Mouse (Mus musculus): ENCODE results near the gene Dnttip2. TPM values are rescaled to one million over a fixed set of nuclear protein-coding genes. Genes with fewer than 3 reads are reported as not detected.
A peak's percentile ranks its signal among the peaks of the same experiment; 100 is the strongest.
"Not testable (repeated sequence)": the region's sequence is repeated elsewhere in the genome, so short reads cannot be mapped to it uniquely, and the experiment has no call there.

The Dnttip2 gene
- total and polyA plus RNA-seq, 3 experiments, result 2.1 to 63.5 (median 35.4) TPM

DNA sequence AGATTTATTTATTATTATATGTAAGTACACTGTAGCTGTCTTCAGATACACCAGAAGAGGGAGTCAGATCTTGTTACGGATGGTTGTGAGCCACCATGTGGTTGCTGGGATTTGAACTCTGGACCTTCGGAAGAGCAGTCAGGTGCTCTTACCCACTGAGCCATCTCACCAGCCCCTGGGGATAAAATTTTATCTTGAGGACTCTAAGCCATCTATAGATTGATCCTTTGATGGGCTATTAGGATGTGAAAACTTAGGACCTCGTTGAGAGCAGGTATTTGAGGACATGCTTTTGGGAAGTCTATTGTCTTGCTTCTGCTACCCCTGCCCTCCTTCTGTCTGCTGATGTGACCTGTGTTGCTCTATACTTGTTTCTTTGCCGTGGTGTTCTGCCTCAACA, 15.2 kb downstream of the Dnttip2 start:
- not testable (repeated sequence) for DNase-seq

DNA sequence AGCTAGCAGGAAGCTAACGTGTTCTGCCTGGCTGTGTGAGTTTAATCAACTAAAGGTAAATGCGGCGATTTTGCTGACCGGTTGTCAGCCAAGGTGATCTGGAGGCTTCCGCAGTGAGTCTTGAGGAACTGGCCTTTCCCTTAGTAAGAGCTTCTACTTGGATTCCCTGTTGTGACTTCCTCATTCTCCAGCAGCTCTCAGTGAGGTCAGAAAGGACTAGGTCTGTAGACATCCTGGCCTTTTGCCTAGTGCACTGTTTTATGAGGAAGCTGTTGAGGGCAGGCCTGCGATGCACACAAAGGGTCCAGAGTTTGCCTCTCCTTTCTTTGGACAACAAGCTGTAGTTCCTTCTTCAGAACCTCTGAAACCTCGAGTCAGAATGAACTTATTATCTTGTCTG, 16.5 kb downstream of the Dnttip2 start:
- DNase-seq, result no peak

DNA sequence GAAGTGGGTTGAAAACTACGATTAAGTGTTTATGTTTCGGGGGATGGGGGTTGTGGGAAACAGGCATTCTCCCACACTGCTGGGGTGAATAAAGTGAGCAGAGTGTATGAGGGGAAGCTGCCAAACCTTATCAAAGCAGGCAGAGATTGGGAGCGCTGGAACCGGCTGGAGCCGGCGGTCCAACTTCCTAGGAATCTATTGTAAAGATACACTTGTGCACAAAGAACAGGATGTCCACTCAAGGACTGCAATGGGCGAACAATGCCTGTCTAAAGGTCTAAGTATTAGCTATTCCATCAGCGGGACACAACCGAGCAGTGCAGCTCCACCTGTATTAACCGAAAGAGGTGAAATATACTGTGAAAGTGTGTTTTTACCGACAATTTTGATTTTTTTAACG, 17.6 kb downstream of the Dnttip2 start:
- no peak for DNase-seq

DNA sequence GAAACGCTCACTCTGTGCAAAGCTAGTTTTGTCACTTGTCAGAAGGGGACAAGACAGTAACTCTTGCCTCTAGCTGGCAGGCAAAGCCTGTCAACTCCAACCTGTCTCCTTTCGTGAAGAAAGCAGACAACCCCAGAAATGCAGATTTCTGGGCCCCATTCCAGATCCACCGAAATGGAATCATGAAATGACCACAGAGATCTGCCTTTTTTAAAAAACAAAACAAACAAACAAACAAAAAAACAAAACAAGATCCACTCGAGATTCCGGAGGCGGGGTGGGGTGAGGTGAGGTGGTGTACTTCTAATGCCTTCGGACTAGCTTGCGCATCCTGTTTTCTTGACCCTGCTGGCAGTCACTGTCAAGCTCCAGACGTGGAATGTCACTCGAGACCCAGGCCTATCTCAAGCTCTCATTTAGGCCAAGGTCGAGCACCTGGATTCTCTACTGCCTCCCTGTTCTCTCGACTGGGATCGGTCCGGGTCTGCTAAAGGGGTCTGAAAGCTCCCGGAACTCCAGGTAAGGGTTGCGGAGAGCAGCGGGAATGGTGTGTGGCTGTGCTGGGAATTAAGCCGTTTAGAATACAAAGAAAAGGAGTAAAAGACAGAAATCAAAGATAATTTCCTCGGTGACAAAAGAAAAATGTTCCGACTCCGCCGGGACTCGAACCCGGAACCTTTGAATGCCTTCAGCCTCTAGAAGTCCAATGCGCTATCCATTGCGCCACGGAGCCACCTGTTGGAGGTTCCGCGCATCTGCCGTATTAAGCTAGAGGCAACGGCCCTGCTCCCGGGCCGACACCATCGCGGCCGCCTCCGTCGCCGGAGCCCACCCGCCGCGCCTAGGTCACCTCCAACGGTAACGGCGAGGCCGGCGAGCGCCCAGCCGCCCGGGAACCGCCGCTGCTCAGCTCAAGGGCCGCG, 18.4 kb downstream of the Dnttip2 start:
- peak; percentile 96 for DNase-seq

DNA sequence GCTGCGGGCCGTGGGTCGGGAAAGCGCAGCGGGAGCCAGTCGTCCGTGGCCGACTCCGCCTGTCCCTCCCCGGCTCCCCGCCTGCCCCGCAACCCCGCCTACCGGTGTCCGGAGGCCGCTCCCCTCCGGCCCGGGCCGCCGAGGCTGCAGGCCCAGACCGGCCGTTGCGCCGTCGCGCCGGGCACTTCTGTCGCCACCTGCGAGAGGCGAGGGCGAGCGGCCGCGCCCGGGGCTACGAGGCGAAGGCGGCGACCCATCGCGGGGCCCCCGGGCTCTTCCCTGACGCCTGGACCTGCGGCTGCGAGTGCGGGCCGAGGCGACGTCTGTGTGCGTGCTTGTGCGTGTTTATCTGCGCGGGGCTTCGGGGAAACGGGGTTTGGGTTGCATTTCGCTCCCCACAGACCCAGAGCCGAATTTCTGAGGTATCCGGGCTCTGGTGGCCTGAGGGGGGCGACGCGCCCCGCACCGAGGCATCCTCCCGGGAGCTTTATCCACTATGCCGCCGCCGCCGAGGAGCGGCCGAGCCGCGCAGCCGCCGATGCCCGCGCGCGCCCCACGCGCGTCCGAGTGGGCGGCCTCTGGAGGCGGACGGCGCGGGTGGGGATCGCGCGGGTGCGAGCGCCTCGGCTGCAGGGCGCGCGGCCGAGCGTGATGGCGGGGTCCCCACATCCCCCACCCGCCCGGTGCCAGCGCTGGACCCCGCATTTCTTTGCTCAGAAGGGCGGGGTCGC, 19.2 kb downstream of the Dnttip2 start:
- DNase-seq, result peak; percentile 95

DNA sequence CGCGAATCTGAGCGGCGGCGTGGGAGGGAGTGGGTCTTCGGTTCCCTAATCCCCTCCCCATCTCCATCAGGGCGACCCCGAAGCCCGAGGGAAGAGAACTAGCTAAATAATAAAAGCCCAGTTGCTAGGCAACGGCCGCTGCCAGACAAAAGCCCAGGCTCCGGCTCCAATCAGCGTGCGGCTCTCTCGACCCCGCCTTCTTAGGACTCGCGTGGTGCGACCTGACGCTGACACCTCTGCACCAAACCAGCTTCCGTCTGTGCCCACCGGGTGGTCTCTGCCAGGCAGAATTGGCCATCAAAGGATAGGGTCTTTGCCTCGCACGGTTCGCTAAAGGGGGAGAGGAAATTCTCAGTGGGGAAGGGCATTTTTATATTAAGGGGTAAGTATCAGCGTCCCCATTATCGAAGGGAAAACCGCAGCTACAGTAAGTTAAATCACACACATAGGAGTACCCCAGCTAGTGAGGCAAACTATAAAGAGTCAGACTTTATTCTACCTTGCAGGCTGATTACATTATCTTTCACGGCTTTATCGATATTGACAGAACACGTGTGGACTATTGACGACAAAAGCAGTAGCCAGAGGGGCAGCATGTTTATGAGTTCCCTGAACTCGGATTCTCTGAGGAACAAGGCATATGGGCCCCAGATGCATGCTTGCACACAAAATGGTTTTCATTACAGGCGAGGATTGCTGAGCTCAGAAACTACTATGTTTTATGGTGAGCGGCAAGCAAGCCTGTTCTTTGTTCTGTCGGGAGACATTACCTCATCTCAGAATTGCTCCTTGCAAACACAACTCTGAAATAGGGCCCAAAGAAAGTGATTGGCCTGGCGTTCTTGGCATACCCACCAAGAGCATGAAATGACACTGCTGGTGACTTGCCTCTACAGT, 20.0 kb downstream of the Dnttip2 start, which contains the start of gene Bcar3:
Gene Bcar3, plus strand, starts transcription at position 183 of the 897 bp plus-strand sequence.
- DNase-seq, result peak; percentile 92

DNA sequence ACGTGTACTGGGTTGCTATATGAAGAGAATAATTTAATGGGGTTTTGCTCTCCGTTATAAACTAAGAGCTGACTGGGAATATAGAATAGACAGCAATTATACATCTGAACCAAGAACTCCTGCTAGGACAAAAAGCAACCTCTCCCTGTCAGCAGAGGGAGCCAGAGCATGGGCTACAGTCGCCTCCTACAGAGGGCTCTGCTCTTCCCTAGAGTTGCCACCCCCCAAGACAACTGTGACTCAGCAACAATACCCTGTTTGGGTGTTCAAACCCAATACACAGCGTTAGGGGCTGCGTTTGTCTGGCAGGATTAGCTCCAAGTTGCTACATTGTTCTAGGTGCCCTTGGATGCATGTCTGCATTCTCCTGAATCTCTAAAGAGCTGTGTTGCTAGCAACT, 21.3 kb downstream of the Dnttip2 start:
- peak; percentile 72 for DNase-seq

DNA sequence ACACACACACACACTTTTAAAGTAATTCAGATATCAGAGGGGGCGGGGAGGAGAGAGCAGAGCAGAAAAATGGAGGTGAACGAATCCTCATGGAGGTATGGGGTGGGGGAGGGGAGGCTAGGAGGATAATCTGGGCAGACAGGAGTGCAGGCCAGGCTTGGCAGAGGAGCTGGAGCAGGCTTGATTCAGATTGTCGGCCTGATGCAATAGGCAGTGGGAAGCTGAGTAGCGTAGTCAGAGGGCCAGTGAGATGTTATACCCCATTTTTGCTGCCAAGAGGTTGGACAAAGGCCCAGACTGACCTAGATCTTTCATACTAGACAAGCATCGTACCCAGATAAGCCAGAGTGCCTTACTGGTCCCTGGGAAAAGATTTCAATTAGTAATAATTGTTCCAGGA, 22.8 kb downstream of the Dnttip2 start:
- DNase-seq, result peak; percentile 88

DNA sequence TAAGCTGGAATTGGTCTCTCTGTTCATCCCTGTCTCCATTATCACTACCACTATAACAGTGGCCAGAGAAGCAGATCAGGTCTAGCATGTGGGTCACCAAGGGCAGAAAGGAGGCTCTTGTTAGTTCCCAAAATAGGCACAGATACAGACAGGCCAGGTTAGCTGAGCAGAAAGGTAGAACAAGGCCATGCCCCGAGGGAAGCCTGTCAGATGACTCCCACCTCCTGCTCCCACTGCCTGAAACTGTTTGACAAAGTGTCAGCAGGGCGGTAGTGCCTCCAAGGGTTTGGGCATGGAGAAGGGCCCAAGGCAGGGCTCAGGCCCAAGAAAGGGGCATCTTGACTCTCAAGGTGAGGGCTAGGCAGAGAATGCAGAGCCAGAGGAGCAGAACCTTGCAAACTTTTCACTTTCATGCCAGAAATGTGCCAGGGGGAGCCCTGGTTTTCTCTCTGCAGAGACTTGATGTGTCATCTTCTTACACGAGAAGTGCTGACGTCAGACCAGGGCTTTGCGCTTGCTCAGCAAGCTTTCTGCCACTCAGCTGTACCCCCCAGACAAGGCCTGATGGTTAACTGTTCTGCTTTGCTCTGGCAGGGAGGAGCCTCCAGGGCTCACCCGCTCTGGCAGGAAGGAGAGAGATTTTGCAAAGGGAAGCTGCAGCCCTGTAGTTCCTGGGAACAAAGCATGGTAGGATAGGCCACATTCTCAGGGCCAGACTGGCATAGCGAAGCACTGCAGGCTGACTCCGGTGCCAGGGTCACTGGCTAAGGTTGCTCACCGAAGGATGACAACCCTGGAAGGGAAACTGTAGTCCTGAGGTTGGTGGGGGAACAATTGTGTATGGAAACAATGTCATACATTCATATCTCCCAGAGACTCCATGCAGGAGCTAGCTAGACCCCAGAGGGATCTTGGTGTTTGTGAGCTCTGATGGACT, 27.1 kb downstream of the Dnttip2 start:
- peak; percentile 88 for DNase-seq

DNA sequence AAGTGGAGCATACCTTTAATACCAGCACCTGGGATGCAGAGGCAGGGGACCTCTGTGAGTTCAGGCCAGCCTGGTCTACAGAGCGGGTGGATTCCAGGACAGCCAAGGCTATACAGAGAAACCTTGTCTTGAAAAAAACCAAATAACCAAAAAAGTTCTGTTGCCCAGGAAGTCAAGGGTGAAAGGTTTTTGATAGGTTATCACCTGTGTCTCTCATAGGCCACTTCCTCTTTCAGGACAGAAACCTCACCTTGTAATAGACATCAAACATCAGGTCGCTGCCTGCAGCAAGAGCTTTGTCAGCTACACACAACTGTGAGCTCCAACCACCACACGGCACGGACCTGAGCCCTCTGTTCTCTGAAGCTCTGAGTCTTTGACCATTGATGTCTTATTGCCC, 30.4 kb downstream of the Dnttip2 start:
- no peak for DNase-seq

DNA sequence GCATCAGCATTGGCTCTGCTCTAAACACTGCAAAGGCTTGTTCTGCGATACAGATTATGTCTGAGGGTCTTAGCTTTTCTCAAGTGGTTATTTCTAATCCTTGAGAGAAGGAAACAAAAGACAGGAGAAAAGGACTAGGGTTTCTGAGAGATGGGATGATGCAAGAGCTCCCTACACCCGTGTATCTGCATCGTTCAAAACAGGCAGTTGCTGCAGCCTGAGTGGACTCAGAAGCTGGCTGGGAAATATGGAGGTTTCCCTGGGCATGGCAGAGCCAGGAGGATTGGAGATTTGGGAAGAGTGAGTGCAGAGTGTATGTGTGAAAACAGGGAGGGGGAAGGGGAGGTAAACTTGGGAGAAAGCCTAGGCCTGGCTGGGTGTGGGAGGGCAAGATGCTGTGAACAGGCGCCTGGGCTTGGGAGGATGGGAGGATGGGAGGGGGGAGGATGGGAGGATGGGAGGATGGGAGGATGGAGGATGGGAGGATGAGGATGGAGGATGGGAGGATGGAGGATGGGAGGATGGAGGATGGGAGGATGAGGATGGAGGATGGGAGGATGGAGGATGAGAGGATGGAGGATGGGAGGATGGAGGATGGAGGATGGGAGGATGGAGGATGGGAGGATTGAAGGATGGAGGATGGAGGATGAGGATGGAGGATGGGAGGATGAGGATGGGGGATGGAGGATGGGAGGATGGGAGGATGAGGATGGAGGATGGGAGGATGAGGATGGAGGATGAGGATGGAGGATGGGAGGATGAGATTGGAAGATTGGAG, 33.9 kb downstream of the Dnttip2 start:
- DNase-seq, result no peak

DNA sequence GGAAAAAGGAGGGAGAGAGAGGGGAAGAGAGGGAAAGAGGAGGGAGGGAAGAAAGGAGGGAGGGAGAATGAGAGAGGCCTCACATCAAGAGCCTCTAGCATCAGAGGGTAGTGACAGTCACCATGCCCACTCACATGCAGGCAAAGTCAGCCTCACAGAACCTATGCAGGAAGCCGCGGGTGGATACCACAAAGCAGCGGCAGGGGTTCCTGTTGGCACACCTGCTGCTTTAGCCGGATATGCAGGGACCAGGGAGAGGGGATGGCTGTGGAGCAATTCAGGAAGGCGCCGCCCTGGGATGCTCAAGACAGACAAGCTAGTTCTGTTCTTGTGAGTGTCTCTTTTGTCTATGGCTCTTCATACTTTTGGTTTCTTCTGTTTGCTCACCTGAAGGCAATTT, 34.8 kb downstream of the Dnttip2 start:
- no peak for DNase-seq

DNA sequence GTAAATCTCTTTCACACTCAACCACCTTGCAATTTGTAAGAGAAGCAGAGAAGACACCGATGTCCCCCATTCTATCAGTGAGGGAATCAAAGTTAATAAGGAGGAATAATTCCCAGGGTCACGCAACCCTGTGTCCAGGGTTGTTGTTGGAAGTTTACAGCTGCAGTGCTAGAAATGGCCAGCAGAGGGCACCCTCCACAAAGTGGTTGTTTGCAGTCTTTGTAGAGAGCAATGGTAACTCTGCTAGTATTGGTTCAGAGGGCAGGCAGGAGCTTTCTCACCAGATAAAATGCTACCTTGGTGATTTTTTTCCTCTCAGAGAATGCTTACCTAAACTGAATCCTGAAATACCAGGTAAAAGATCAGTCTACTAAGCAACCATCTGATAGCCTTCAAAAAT, 37.9 kb downstream of the Dnttip2 start:
- DNase-seq, result peak; percentile 87

DNA sequence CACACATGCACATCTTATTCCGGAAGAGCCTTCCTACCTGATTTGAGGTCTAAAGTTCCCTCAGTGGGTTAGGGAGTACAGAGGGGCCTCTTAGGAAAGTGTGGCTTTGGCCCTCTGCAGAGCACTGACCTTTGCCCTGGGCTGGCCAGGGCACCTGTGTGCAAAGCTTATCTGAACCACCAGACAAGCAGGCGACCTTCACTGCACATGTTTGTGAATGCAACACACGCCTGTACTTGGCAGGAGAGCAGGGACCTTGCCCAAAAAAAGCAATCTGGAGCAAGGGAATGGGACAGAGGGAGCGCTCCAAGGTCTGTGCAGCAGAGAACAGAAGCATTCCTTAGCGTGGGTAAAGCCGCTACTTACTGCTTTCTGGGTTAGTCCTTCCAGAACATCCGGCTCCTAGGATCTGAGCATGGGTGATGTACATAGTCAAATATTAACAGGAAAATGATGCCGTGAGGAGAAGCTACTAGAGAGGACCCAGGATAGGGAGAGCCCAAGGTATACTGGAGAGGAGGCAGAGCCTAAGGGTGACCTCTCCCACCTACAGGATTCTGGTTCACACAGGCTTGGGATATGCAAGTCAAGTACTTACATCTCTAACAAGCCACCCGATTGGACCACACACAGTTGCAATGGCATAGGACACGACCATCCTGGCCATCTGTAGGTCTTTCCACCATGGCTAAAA, 38.9 kb downstream of the Dnttip2 start:
- DNase-seq, result peak; percentile 61

DNA sequence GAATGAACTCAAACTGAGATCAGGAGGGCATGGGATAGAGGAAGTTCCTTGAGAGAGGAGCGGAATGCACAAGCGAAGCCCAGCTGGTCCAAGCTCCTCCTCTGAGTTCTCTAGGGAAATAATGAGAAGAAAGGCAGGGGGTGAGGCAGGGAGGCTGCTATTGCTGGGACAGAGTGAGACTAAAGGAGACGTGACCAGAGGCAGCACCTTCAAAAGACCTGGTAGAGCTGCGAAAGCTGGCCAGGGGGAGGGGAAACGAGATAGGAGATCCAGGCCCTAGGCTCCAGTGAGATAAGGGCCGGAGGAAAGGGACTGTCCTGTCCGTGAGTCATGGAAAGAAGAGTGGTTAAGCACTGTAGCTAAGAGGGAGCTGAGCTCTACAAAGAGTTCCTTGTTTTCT, 39.7 kb downstream of the Dnttip2 start:
- no peak for DNase-seq

DNA sequence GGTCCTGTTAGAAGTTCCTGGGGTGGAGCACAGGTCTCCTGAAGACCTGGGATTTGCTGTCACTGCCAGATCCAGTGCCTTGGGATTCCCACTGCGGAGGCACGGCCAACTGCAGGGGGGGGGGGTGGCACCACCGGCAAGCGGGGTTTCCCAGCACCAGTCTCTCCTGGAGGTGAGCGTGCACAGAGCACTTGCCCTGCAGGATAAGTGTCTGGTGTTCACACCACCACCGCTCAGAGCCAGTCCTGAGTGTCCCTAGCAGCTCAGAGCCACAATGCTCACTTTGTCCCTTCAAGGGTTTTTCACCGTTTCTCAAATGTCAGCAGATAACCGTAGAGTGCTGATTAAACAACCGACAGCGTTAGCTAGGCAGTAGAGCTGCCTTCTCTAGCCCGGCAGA, 42.4 kb downstream of the Dnttip2 start:
- DNase-seq, result no peak

DNA sequence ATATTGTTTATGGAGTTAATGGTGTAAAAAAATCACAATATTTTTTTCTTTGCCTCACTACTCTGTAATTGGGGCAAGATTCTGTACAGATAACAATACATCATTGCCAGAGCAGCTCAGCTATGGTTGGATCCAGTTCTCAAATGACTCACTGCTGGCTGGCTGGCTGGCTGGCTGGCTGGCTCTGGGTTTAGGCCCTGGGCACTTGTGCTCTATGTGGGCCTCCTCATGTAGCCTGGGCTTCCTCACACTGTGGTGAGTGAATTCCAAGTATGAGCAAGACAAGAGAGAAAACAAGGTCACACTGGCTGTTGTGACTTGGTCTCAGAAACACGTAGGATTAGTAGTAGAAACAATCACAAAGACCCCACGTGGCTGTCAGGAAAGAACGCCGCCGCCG, 43.2 kb downstream of the Dnttip2 start:
- peak; percentile 75 for DNase-seq

DNA sequence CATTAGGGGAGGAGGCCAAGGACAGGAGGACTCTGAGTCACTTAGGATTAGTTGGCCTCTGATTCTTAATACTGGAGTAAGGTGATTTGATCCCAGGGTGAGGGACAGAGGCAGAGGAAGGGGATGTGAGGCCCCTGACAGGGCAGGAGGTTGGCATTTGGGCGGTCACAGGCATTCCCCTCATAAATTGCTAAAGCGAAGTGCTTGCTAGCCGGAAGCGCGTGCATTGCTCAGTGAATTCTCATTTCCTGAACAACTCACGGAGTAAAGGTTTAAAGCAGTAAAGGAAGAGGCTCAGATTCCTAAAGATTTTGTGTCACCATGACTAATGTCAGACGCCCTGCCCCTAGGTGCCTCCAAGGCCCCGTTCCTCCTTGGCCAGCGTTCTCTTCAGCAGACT, 48.0 kb downstream of the Dnttip2 start:
- DNase-seq, result no peak

DNA sequence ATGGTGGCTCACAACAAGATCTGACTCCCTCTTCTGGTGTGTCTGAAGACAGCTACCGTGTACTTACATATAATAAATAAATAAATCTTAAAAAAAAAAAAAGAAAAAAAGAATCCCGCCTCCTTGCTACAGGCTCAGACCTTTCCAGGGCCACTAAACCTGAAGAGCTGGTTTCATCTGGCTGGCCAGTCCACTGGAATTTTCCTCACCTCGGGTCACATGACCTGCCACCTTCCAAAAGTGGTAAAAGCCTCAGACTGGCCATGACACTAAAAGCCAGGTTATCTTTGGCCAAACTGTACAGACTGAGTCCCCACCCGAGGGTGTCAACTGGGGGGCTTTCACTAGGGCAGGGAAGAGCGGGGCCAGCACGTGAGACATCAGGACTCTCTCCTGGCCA, 49.7 kb downstream of the Dnttip2 start:
- DNase-seq, result no peak

DNA sequence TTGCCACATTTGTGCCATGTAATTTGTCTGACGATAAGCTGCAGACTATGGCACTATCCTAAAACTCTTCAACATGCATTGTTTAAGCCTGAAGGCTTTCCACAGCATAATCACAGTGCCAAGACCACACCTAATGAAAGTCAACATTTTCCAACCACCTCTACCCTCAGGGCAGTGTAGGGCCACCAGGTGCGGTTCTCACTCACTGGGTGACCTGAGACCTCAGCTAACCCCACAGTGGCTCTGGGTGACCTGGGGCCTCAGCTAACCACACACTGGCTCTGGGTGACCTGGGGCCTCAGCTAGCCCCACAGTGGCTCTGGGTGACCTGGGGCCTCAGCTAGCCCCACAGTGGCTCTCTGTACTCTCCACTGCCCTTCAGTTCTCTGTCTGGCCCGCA, 50.3 kb downstream of the Dnttip2 start:
- no peak for DNase-seq
